Mouse (Mus musculus) testis, adult 2 months (tissue): Measurements from ENCODE around the gene Myadml2. TPM values are rescaled to one million over a fixed set of nuclear protein-coding genes. Genes with fewer than 3 reads are reported as not detected.

ENCODE experiments used
- H3K27ac ChIP-seq: fragments of 200-500 bp; 2 replicates; pipeline ENCODE4 v1.5.1; 2012; ENCODE audit warnings: low read depth, low read length; ENCODE audit not compliant: control insufficient read depth, insufficient read depth
- H3K27me3 ChIP-seq: fragments of 200-500 bp; 2 replicates; pipeline ENCODE4 v1.6.1; 2012; ENCODE audit warnings: mild to moderate bottlenecking, low read length, moderate library complexity; ENCODE audit not compliant: control insufficient read depth, insufficient read depth
- H3K36me3 ChIP-seq: fragments of 200-500 bp; 2 replicates; pipeline ENCODE4 v1.6.1; 2012; ENCODE audit warnings: mild to moderate bottlenecking, low read length; ENCODE audit not compliant: control insufficient read depth, insufficient read depth
- H3K4me1 ChIP-seq: fragments of 200-500 bp; 2 replicates; pipeline ENCODE4 v1.6.1; 2012; ENCODE audit warnings: low read length; ENCODE audit not compliant: control insufficient read depth, insufficient read depth
- H3K4me3 ChIP-seq: fragments of 200-500 bp; 2 replicates; pipeline ENCODE4 v1.5.1; 2012; ENCODE audit warnings: low read depth, mild to moderate bottlenecking, low read length, moderate library complexity, mixed read lengths; ENCODE audit not compliant: control insufficient read depth
- CTCF ChIP-seq: fragments of 200-500 bp; IDR thresholded peaks from 2 replicates; pipeline ENCODE4 v1.5.1; 2012; ENCODE audit warnings: low read depth, mild to moderate bottlenecking, inconsistent platforms, low read length, moderate library complexity; ENCODE audit not compliant: control insufficient read depth, insufficient read depth, insufficient replicate concordance
- POLR2A ChIP-seq: fragments of 200-500 bp; IDR thresholded peaks from 2 replicates; pipeline ENCODE4 v1.6.1; 2012; ENCODE audit warnings: low read depth, mild to moderate bottlenecking, inconsistent platforms, low read length, moderate library complexity; ENCODE audit not compliant: control insufficient read depth
- polyA plus RNA-seq: library from polyadenylated mRNA; depleted of rRNA; stranded (reverse); fragments of >200 nt; gene quantifications from 2 replicates; pipeline ENCODE4 v1.2.3, GENCODE M21; 2012

Gene Myadml2
- polyA plus RNA-seq, 1 experiment: not detected

DNA sequence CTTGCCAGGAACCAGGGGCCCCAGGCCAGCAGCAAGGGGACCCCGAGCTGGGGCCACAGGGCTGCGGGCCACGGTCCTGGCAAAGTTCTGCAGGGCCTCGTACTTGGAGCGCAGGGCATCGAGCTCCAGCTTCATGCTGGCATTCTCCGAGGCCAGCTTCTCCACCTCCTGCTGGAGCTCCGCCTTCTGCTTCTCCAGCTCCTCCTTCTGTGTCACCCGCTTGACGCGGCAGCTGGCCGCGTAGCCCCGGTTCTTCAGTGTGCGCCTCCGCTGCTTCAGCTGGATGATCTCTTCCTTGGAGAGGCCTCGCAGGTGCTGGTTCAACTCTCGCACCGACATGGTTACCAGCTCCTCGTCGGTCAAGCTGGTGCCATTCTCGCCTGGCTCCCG, 18.6 kb downstream of the Myadml2 start:
- no peak overlapping the region for H3K4me3 ChIP-seq
- no peaks in the 10 kb centered on the region for H3K27me3 ChIP-seq
- TF ChIP-seq CTCF (no peak), POLR2A (no peak)
- peak overlapping the region; percentile 62 for H3K27ac ChIP-seq
- peaks cover 23% of the 10 kb centered on the region for H3K4me1 ChIP-seq
- no peaks in the 10 kb centered on the region for H3K36me3 ChIP-seq

DNA sequence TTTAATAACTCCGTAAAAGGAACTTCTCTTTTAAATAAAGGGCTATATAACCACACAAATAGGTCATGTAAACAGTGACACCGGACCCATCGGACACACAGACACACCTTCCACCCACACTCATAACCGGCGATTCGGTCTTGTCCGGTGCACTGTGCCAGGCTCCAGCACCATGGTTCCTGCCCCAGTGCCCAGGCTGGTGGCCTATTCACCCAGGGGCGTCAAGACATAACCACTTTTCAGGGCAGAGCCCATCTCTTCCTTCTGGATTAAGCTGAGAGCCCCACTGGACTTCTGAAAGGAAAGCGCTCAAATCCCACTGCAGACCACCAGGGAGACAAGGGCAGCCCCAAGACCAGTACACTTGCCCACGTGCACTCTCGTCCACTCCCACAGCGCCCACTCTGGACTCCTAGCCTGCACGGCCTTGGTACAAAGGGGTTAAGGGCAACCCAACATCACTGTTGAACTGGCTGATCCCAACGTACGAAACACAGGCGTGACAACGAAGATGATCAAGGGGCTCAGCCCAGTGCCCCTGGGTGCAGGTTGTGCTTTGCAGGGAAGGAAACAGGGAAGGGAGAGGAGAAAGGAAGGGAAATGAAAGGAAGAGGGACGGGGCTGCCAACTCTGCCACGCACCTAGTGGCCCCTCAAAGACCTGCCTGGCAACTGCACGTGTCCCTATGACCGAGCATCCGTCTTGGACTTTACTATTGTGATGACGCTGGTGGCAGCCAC, 19.2 kb downstream of the Myadml2 start:
- H3K4me1 ChIP-seq: peaks cover 17% of the 10 kb centered on the region
- H3K4me3 ChIP-seq: no peak overlapping the region

GRCm38 (mm10) chr11:120627468-120628300, 20.3 kb downstream of the Myadml2 start:
- TF ChIP-seq POLR2A: no peak
- TF ChIP-seq CTCF: no peak
- H3K4me1 ChIP-seq: peaks cover 15% of the 10 kb centered on the region
- no peak overlapping the region for H3K27ac ChIP-seq
- no peak overlapping the region for H3K4me3 ChIP-seq
- no peaks in the 10 kb centered on the region for H3K36me3 ChIP-seq
- H3K27me3 ChIP-seq: no peaks in the 10 kb centered on the region

More for the DNA sequence above, 19.2 kb downstream of the Myadml2 start:
- no peaks in the 10 kb centered on the region for H3K36me3 ChIP-seq
- TF ChIP-seq CTCF (no peak), POLR2A (no peak)
- H3K27ac ChIP-seq: no peak overlapping the region
- no peaks in the 10 kb centered on the region for H3K27me3 ChIP-seq

DNA sequence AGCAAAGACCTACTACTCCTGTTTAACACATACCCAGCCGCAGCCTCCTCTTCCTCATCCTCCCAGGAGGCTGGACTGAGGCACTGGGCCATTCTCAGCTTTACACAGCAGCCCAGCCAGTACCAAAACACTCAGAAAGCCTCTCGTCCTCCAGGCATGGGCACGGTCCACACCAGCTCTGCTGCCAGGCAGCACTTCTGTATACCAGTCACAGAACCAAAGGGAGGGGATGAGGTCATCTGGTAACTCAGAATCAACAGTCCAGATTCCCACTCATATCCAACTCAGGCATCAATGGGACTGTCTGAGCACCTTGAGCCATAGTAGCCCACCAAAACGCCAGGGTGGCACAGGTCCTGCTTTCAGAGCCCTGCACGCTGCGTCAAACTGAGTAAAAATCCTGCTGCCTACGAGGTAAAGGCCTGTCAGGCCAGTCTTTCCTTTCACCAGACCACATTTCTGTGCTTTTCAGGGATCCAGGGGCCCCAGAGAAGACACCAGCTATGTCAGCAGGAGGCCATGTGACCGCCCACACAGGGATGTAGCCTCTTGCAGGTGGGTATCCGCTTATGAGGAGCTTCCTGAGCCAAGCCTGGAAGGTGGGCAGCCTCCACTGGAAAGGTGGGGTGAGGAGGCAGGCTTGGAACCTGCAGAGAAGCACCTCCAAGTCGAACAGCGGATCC, 21.0 kb downstream of the Myadml2 start:
- H3K36me3 ChIP-seq: no peaks in the 10 kb centered on the region
- H3K4me3 ChIP-seq: no peak overlapping the region
- peaks cover 8% of the 10 kb centered on the region for H3K4me1 ChIP-seq
- TF ChIP-seq POLR2A (no peak), CTCF (no peak)
- no peaks in the 10 kb centered on the region for H3K27me3 ChIP-seq
- H3K27ac ChIP-seq: no peak overlapping the region

- Histone ChIP-seq H3K4me1 (peaks cover 8% of the 10 kb centered on the region), H3K27ac (peak within 1 kb of the TSS; percentile 21; the same call in 1 of the 2 replicates), H3K36me3 (no peaks in the 10 kb centered on the region), H3K4me3 (peak within 1 kb of the TSS; percentile 82), H3K27me3 (no peaks in the 10 kb centered on the region)
- TF ChIP-seq CTCF: no peak
- TF ChIP-seq POLR2A: no peak
These were observed 22.7 kb downstream of the Myadml2 start, which contains the start of gene Sirt7 for GRCm38 (mm10) chr11:120625152-120625775. Gene Sirt7 (minus strand): TSS chr11:120625240.

DNA sequence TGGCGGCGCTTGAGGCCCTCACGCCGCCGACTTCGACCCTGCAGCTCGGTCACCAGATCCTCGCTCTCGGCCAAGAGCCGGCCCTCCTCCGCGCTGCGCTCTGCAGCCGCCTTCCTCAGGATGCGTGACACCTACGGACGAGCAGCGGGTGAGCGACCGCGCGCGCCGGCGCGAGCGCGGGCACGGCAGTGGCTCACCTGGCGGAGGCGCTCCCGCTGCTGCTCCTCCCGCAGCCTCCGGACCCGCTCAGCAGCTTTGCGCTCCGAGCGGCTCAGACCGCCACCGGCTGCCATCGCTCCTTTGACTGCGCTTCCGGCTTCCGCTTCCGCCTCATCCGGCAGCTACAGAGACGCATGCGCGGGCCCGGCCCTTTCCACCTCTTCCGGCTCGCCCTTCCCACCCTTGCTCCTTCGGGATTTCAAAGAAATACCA, 23.3 kb downstream of the Myadml2 start:
- H3K4me1 ChIP-seq: peaks cover 8% of the 10 kb centered on the region
- no peak for TF ChIP-seq CTCF
- TF ChIP-seq POLR2A: peak; percentile 53; the same call in 1 of the 2 replicates
- peak overlapping the region; percentile 21; the same call in 1 of the 2 replicates for H3K27ac ChIP-seq
- H3K27me3 ChIP-seq: no peaks in the 10 kb centered on the region
- peak overlapping the region; percentile 82 for H3K4me3 ChIP-seq
- H3K36me3 ChIP-seq: no peaks in the 10 kb centered on the region
